Mouse (Mus musculus): ENCODE data around the gene Itih5.

Gene Itih5

GRCm38 (mm10) chr2:10167283-10167682 lies 13.9 kb downstream of the Itih5 start:
- DNase-seq (ENCODE audit: low spot score in 2 of 2): no peak

GRCm38 (mm10) chr2:10168016-10168415 lies 14.6 kb downstream of the Itih5 start:
- DNase-seq (ENCODE audit: low spot score in 2 of 2): no peak

DNA sequence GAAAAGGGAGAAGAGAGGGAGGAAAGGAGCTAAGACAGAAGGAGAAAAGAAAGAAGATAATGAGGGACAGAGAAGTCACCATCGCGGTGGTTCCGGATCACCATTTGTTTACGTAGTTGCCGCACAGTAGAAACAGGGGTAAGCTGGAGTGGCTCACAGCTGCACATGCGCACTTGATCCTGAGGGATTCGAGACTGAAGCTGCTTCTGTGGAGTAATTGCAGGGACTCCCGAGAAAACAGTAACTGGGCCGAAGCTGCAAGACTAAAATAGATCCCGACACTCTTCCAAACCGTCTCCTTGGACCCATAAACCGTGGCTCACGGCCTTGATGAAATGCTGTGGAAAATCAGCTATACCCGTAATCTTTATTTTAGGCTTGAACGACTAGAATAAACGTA lies 16.6 kb downstream of the Itih5 start:
- no peak for DNase-seq (ENCODE audit: low spot score in 2 of 2)

DNA sequence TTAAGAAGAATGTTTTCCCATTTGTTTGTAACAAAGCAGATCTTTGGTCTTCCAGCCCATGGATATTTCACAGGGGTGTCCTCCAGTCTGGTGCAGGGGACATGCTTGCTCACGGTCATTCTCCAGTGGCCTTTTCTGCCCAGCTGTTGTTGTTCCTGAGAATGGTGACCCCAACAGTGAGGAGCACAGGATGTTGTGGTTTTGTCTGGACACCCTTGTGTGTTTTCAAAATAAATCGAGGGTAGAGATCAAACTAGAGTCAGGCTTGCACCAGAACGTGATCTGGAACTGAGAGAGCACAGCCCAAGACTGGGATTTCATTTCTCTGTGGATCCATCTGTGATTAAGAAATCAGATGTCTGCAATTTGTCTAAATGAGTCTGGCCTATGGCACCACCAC lies 40.2 kb downstream of the Itih5 start:
- DNase-seq (ENCODE audit: low spot score in 2 of 2): no peak

- no peak for DNase-seq (ENCODE audit: low spot score in 2 of 2)
Measured at GRCm38 (mm10) chr2:10195162-10195561, 41.8 kb downstream of the Itih5 start.

GRCm38 (mm10) chr2:10199326-10199725 lies 46.0 kb downstream of the Itih5 start:
- DNase-seq (ENCODE audit: low spot score in 2 of 2): no peak

- no peak for DNase-seq (ENCODE audit: low spot score in 2 of 2)
Measured at GRCm38 (mm10) chr2:10200736-10201285, 47.4 kb downstream of the Itih5 start.

DNA sequence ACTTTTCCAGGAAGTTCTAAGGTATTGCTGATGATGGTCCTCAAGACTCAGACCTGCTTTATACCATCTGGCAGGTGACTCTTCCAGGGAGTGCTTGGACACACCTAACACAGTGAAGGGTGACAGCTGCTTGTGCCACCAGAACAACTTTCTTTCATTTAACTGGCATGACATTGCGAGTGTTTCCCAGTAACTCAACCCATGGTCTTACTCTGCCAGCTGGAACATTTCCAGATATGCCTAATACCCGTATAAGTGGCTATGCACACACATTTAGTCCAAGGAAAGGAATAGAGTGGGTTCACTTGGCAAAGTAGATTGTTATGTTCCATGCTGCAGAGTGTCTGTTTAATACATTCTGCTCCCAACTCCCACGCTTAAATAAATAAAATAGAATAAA lies 50.9 kb downstream of the Itih5 start:
- no peak for DNase-seq (ENCODE audit: low spot score in 2 of 2)

GRCm38 (mm10) chr2:10213468-10213867 lies 60.1 kb downstream of the Itih5 start:
- DNase-seq (ENCODE audit: low spot score in 2 of 2): no peak

GRCm38 (mm10) chr2:10215876-10216565 lies 62.6 kb downstream of the Itih5 start:
- no peak for DNase-seq (ENCODE audit: low spot score in 2 of 2)

- no peak for DNase-seq (ENCODE audit: low spot score in 2 of 2)
Measured at GRCm38 (mm10) chr2:10216566-10217247, 63.3 kb downstream of the Itih5 start.

GRCm38 (mm10) chr2:10221862-10222261 lies 68.5 kb downstream of the Itih5 start:
- DNase-seq (ENCODE audit: low spot score in 2 of 2): no peak

- DNase-seq (ENCODE audit: low spot score in 2 of 2): no peak
Measured at GRCm38 (mm10) chr2:10226907-10227306, 73.5 kb downstream of the Itih5 start.

DNA sequence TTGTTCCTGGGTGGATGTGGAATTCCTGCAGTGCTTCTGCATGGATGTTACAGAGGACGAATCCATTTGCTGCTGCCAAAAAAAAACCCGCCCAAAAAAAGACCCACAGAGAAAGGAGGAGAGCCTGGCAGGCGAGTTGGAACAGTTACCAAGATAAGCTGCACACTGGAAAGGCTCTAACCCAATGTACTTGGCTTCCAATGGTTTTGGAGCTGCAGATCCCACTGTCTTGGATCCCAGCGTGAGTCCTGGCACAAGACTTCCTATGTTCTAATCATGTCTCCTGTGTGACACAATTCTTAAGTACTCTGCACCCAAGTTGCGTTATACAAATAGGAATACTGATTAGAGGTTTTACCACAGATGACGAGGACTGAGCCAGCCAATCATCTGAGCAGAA lies 78.6 kb downstream of the Itih5 start:
- no peak for DNase-seq (ENCODE audit: low spot score in 2 of 2)

- no peak for DNase-seq (ENCODE audit: low spot score in 2 of 2)
Measured at GRCm38 (mm10) chr2:10236554-10236953, 83.2 kb downstream of the Itih5 start.

DNA sequence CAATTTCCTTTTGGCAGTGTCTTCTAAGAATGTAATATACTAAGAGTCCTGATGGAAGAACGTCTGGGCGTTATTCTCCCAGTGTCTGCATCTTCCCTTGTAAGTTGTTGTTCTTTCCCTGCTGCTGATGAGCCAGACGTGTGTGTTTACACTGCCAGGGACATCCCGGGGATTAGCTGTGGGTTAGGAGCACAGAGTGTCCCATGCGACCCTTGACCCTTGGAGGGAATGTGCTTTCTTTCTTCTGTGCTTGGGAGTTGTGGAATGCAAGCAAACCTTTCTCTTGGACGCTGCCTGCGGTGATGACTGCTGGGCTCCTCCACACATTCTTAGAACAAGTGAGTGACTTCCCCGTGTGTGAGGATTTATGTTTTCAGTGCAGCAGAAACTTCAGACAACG lies 89.6 kb downstream of the Itih5 start:
- no peak for DNase-seq (ENCODE audit: low spot score in 2 of 2)

GRCm38 (mm10) chr2:10250441-10250840 lies 97.1 kb downstream of the Itih5 start:
- no peak for DNase-seq (ENCODE audit: low spot score in 2 of 2)

DNA sequence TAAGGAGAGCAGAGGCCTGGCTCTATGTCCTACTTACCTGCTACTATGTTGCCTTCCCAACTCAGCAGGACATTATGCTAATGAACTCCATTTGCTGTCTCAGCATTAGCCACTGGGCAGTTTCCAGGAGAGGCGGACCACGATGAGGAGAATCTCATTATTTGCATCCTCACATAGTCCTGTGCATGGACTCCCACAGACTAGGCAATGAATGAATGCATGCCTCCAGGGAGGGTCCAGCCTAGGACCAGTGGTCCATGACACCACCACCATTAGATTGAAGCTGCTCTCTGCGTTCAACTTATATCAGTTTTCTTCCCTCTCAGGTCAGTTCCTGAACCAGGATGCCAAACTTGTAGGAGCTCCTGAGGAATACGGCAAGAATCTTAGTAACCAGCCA lies 97.6 kb downstream of the Itih5 start:
- DNase-seq (ENCODE audit: low spot score in 2 of 2): no peak

GRCm38 (mm10) chr2:10251466-10251865 lies 98.1 kb downstream of the Itih5 start:
- no peak for DNase-seq (ENCODE audit: low spot score in 2 of 2)

GRCm38 (mm10) chr2:10252016-10252415 lies 98.6 kb downstream of the Itih5 start:
- DNase-seq (ENCODE audit: low spot score in 2 of 2): no peak

- DNase-seq (ENCODE audit: low spot score in 2 of 2): no peak
Measured at GRCm38 (mm10) chr2:10253351-10253750, 100.0 kb downstream of the Itih5 start.

- DNase-seq (ENCODE audit: low spot score in 2 of 2): no peak
Measured at GRCm38 (mm10) chr2:10256949-10257348, 103.6 kb downstream of the Itih5 start.

DNA sequence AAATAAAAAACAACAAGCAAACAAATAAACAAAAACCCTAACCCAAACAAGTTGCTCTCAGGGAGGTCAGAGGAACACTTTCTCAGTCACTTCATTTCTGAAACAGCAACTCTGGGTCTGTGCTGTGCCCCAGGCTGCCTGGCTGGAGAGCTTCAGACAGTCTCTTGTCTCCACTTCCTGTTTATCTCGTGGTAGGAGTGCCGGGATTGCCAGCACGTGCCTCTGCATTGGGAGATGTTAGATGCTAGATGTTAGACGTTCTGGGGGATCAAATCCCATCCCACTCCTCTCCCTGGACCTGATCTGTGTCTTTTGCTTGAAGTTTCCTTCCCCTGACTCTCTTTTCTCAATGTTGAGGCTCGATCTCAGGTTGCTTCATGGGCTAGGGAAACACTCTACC lies 104.9 kb downstream of the Itih5 start:
- no peak for DNase-seq (ENCODE audit: low spot score in 2 of 2)
